Mouse (Mus musculus) brain, embryonic 14.5 days (tissue): Measurements from ENCODE around the gene Galc.

Experiments
- CTCF ChIP-seq: fragments of 200-500 bp; IDR thresholded peaks from 2 replicates; pipeline ENCODE4 v1.5.1; 2012; ENCODE audit warnings: inconsistent platforms, mild to moderate bottlenecking, moderate library complexity, borderline replicate concordance; ENCODE audit not compliant: insufficient read depth, insufficient read length; ENCODE audit errors: extremely low read depth
- POLR2A ChIP-seq: fragments of 200-500 bp; IDR thresholded peaks from 2 replicates; pipeline ENCODE4 v1.6.1; 2012; ENCODE audit warnings: mild to moderate bottlenecking, inconsistent platforms, borderline replicate concordance; ENCODE audit not compliant: poor library complexity, insufficient read depth, insufficient read length, severe bottlenecking; ENCODE audit errors: extremely low read depth

DNA sequence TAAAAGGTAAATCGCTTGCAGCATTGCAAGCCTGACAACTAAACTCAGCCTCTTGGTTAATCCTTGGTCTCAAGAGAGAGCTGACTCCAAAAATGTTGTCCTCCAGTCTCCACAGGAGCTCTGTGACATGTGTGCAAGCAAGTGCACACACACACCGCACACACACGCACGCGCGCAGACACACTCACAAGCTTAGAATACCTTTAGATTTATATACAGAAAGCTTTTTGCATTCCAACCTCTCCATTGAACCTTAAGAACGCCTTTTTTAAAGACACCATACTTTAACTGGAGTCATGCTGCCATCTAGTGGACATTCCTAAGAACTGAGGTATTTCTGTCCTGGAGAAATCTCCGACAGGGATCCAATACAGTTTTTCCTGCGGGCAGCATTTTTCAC lies 77.5 kb downstream of the Galc start:
- TF ChIP-seq CTCF (peak; percentile 56; the same call in 1 of the 2 replicates), POLR2A (no peak)
